Mouse (Mus musculus) intestine, embryonic 16.5 days (tissue): ENCODE results near the gene Hoxb4. TPM values are rescaled to one million over a fixed set of nuclear protein-coding genes. Genes with fewer than 3 reads are reported as not detected.
A peak's percentile ranks its signal among the peaks of the same experiment; 100 is the strongest.

ENCODE experiments used
- ATAC-seq: fragments of 200-750 bp; cut with Nextera tagmentation; 2 replicates; pipeline ENCODE4 v1.8.0; 2017; ENCODE audit warnings: moderate TSS enrichment, moderate library complexity
- H3K27ac ChIP-seq: fragments of 300-500 bp; sonication (generic); 2 replicates; pipeline ENCODE4 v1.5.1; 2014; ENCODE audit warnings: mild to moderate bottlenecking, low read length
- H3K27me3 ChIP-seq: fragments of 300-500 bp; sonication (generic); replicated peaks from 2 replicates; pipeline ENCODE4 v1.6.1; 2014; ENCODE audit warnings: low read length, control low read depth, mixed read lengths; ENCODE audit not compliant: control insufficient read depth, insufficient read depth
- H3K36me3 ChIP-seq: fragments of 300-500 bp; sonication (generic); 2 replicates; pipeline ENCODE4 v1.6.1; 2014; ENCODE audit warnings: low read length, control low read depth; ENCODE audit not compliant: control insufficient read depth, insufficient read depth
- H3K4me1 ChIP-seq: fragments of 300-500 bp; sonication (generic); 2 replicates; pipeline ENCODE4 v1.6.1; 2014; ENCODE audit warnings: low read length, control low read depth, mixed read lengths; ENCODE audit not compliant: control insufficient read depth, insufficient read depth
- H3K4me2 ChIP-seq: fragments of 300-500 bp; sonication (generic); 2 replicates; pipeline ENCODE4 v1.6.1; 2014; ENCODE audit warnings: low read depth, low read length, control low read depth
- H3K4me3 ChIP-seq: fragments of 300-500 bp; sonication (generic); 2 replicates; pipeline ENCODE4 v1.5.1; 2014; ENCODE audit warnings: mild to moderate bottlenecking, low read length
- H3K9ac ChIP-seq: fragments of 300-500 bp; sonication (generic); 2 replicates; pipeline ENCODE4 v1.6.1; 2014; ENCODE audit warnings: low read depth, low read length
- H3K9me3 ChIP-seq: fragments of 300-500 bp; sonication (generic); 2 replicates; pipeline ENCODE4 v1.6.1; 2016; ENCODE audit warnings: low read length, control low read depth; ENCODE audit not compliant: control insufficient read depth
- WGBS: fragments of 180-500 bp; shearing (Covaris S2); extraction: QIAGEN DNeasy Blood & Tissue Kit; methylation state at CpG from one replicate; pipeline ENCODE4 v1.1.7; 2014; 5-methylcytosine and 5-hydroxymethylcytosine counted together
- polyA plus RNA-seq: library from polyadenylated mRNA; unstranded; fragments of >200 nt; fragmentation: Nextera tagmentation; extraction: Ambion mirVana; gene quantifications from 2 replicates; pipeline ENCODE4 v1.2.1, GENCODE M21; 2015

Gene Hoxb4
- polyA plus RNA-seq = 1.8 and 2.0 TPM in 2 replicates

DNA sequence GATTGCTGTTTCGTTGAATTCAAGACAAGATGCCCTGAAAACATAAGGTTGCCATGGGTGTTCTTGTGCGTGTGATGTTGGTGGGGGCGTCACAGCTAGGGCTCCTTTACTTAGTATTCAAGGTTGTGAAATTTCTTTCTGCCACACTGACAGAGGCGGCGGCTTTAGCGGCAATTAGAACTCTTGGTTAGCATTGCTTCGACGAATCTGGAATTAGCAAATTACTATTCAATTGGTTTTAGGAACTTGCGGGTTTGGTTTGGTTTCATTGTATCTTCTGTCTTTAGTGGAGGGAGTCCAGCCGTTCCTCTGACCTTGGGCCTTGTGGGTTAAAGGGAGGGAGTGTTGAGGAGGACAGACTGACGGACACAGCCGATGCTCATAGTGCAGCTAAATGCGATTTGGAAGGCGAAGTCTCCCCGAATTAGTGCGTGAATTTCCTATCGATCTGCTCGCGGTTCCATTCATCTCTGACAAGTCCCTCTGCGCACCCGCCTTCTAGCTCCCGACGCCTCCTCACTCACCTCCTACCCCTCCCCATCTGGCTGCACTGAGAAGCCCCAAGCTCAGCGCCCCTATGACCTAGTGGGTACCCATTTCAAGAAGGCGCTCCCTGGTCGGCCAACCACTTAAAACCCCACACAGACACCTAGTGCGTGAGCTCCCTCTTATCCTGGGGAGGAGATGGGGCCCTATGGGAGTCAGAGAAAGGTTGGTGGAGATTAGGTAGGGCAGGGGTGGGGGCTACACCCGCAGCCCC, at the start of gene Hoxb4:
Gene Hoxb4, plus strand, starts transcription at position 660 of the 760 bp plus-strand sequence.
- Histone ChIP-seq H3K27me3 (no peaks in the 10 kb centered on the region), H3K27ac (peak within 1 kb of the TSS; percentile 97), H3K4me2 (peak within 1 kb of the TSS; percentile 79), H3K9me3 (no peaks in the 10 kb centered on the region), H3K4me3 (peak within 1 kb of the TSS; percentile 69), H3K36me3 (no peaks in the 10 kb centered on the region), H3K9ac (peak within 1 kb of the TSS; percentile 87), H3K4me1 (peaks cover 16% of the 10 kb centered on the region; the same call in 1 of the 2 replicates)
- 11% methylated on average over 28 of the region's 28 CpGs for WGBS
- peak; percentile 15 for ATAC-seq

DNA sequence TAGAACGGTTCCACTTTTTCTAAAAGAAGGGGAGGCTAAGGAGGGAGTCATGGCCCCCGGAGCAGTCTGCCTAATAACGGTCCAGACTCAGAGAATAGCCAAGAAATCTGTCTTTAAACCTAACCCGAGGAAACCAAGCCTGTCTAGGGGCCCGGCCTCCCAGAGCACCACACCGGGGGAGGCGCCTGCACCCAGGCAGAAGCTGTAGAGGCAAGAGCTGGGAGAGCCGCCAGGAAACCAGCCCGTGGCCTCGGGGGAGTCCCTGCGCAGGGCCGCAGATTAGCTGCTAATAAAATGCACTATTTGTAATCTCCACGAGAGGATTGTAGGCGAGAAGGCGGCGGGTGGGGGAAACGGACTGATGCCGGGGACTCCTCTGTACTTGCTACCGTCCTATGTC, 48.2 kb upstream of the Hoxb4 start:
- H3K27ac ChIP-seq = no peak overlapping the region
- H3K36me3 ChIP-seq = no peaks in the 10 kb centered on the region
- WGBS = 2% methylated on average over 19 of the region's 19 CpGs
- H3K27me3 ChIP-seq = peaks cover 89% of the 10 kb centered on the region
- H3K4me2 ChIP-seq = no peak overlapping the region
- no peaks in the 10 kb centered on the region for H3K9me3 ChIP-seq
- ATAC-seq = no peak
- H3K4me1 ChIP-seq = peaks cover 16% of the 10 kb centered on the region
- H3K4me3 ChIP-seq = peak overlapping the region; percentile 9; the same call in 1 of the 2 replicates
- H3K9ac ChIP-seq = no peak overlapping the region

DNA sequence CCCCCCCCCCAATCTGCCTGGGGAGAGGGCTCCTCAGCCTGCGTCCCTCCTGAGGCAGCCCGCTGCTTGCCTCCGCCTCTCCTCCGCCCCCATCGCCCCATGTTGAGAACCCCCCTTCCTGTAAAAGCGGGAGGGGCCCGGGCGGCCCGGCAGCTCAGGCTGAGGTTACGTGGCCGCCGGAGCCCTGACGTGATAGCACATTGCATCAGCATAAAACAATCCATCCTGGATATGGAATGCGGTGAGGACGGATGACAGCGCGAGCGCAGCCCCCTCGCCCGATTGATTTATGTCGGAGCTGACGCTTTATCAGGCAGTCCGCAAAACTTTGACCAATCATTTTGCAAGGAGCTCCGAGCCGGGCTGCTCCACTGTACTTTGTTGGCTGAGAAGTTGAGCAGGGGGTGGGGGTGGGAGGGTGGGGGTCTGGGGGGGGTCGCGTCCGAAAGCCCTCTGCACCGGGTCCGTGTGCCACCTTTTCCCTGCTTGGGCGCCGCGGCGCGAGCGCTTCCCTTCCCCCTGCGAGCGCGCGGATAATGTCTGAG, 47.0 kb upstream of the Hoxb4 start, which contains the start of gene Hoxb9:
Gene Hoxb9, plus strand, starts transcription at position 462 of the 545 bp plus-strand sequence.
- Histone ChIP-seq H3K27ac (peak within 1 kb of the TSS; percentile 57), H3K9ac (peak within 1 kb of the TSS; percentile 56), H3K27me3 (peaks cover 91% of the 10 kb centered on the region), H3K4me1 (peaks cover 16% of the 10 kb centered on the region), H3K4me3 (peak within 1 kb of the TSS; percentile 42), H3K4me2 (peak within 1 kb of the TSS; percentile 56), H3K36me3 (no peaks in the 10 kb centered on the region), H3K9me3 (no peaks in the 10 kb centered on the region)
- 2% methylated on average over 40 of the region's 40 CpGs for WGBS
- ATAC-seq = peak; percentile 33; the same call in 1 of the 2 replicates

DNA sequence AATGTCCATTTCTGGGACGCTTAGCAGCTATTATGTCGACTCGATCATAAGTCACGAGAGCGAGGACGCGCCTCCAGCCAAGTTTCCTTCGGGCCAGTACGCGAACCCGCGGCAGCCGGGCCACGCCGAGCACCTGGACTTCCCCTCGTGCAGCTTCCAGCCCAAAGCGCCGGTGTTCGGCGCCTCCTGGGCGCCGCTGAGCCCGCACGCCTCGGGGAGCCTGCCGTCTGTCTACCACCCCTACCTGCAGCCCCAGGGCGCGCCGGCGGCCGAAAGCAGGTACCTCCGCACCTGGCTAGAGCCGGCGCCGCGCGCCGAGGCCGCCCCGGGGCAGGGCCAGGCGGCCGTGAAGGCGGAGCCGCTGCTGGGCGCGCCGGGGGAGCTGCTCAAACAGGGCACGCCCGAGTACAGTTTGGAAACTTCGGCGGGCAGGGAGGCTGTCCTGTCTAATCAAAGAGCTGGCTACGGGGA, 46.5 kb upstream of the Hoxb4 start:
- under 1% methylated on average over 52 of the region's 52 CpGs for WGBS

DNA sequence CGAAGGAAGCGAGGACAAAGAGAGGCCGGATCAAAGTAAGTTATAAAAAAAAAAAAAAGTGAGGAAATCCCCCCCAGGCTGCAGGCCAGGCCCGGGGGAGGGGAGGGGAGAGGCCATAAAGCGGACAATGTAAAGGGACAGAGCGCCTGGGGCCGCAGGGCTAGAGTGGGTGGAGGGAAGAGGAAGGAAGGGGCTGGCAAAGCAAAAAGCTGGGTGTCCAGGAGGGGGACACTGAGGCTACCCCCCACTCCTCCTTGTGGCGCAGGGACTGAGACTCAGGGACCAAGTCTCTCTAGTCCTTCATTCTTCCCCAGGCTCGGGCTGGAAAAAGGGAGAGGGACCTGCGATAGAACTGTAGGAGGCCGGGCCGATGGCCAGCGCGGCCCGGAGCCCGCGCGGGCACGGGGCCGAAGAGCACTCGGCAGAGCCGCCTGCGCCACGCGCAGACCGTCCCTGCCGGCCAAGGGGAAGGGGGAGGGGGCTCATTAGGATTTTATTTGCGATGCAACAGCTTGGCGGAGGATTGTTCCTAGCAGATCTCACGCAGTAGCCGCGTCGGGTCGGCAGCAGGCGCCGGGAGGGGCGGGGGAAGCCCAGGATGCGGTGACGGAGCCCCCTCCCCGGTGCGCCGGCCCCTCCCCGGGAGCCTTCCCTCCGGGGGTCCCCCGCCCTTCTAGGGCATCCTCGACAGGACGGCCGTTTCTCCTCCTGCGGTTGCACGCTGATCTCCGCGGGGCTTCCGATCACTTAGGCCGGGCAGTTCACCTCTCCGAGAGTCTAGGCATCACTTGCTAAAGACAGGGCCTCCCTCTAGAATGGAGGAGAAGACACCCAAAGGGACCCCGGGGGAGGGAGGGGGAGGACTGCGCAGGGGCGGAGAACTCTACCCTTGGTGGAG, 45.8 kb upstream of the Hoxb4 start:
- Histone ChIP-seq H3K4me3 (peak overlapping the region; percentile 42), H3K9me3 (no peaks in the 10 kb centered on the region), H3K36me3 (no peaks in the 10 kb centered on the region), H3K27me3 (peaks cover 93% of the 10 kb centered on the region), H3K27ac (no peak overlapping the region; the same call in 1 of the 2 replicates), H3K4me1 (peaks cover 16% of the 10 kb centered on the region), H3K9ac (peak overlapping the region; percentile 38), H3K4me2 (peak overlapping the region; percentile 56)
- peak; percentile 48; the same call in 1 of the 2 replicates for ATAC-seq
- WGBS = 1% methylated on average over 56 of the region's 58 CpGs

More for the DNA sequence above, 46.5 kb upstream of the Hoxb4 start:
- peaks cover 93% of the 10 kb centered on the region for H3K27me3 ChIP-seq
- peak overlapping the region; percentile 56 for H3K9ac ChIP-seq
- peak overlapping the region; percentile 42 for H3K4me3 ChIP-seq
- H3K36me3 ChIP-seq = no peaks in the 10 kb centered on the region
- H3K9me3 ChIP-seq = no peaks in the 10 kb centered on the region
- H3K4me2 ChIP-seq = peak overlapping the region; percentile 56
- ATAC-seq = peak; percentile 64
- H3K4me1 ChIP-seq = peaks cover 16% of the 10 kb centered on the region
- H3K27ac ChIP-seq = peak overlapping the region; percentile 57

DNA sequence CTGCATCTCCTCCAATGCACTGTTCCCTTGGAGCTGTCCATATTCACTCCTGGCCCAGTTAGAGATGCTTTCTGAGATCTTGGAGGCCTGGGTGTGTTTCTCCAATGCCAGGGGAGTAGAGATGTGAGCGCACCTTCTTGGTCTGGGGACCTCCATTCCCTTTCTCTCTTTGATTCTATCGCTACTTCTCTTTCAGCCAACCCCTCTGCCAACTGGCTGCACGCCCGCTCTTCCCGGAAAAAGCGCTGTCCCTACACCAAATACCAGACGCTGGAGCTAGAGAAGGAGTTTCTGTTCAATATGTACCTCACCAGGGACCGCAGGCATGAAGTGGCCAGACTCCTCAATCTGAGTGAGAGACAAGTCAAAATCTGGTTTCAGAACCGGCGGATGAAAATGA, 43.6 kb upstream of the Hoxb4 start:
- no peak overlapping the region for H3K4me2 ChIP-seq
- peaks cover 87% of the 10 kb centered on the region for H3K27me3 ChIP-seq
- no peak overlapping the region for H3K9ac ChIP-seq
- H3K4me3 ChIP-seq = no peak overlapping the region
- H3K27ac ChIP-seq = no peak overlapping the region
- H3K9me3 ChIP-seq = no peaks in the 10 kb centered on the region
- no peak for ATAC-seq
- WGBS = 19% methylated on average over 10 of the region's 10 CpGs
- H3K36me3 ChIP-seq = no peaks in the 10 kb centered on the region
- H3K4me1 ChIP-seq = peaks cover 19% of the 10 kb centered on the region

- no peak overlapping the region for H3K4me2 ChIP-seq
- H3K36me3 ChIP-seq = no peaks in the 10 kb centered on the region
- no peak overlapping the region for H3K4me3 ChIP-seq
- H3K4me1 ChIP-seq = peaks cover 16% of the 10 kb centered on the region
- ATAC-seq = no peak
- no peak overlapping the region for H3K27ac ChIP-seq
- H3K9me3 ChIP-seq = no peaks in the 10 kb centered on the region
- 21% methylated on average over 4 of the region's 4 CpGs for WGBS
- no peak overlapping the region for H3K9ac ChIP-seq
- H3K27me3 ChIP-seq = peaks cover 84% of the 10 kb centered on the region
These were observed 42.2 kb upstream of the Hoxb4 start for GRCm38 (mm10) chr11:96275896-96276295.

GRCm38 (mm10) chr11:96277151-96278044, 40.7 kb upstream of the Hoxb4 start:
- no peaks in the 10 kb centered on the region for H3K9me3 ChIP-seq
- H3K4me2 ChIP-seq = peak overlapping the region; percentile 37
- H3K36me3 ChIP-seq = no peaks in the 10 kb centered on the region
- WGBS = 7% methylated on average over 35 of the region's 35 CpGs
- 0 out of 2 replicates have a peak overlapping the region, but pooled peaks have one; percentile 27 for H3K9ac ChIP-seq
- peaks cover 80% of the 10 kb centered on the region for H3K27me3 ChIP-seq
- no peak overlapping the region for H3K27ac ChIP-seq
- H3K4me3 ChIP-seq = peak overlapping the region; percentile 9; the same call in 1 of the 2 replicates
- H3K4me1 ChIP-seq = peaks cover 5% of the 10 kb centered on the region; the same call in 1 of the 2 replicates
- ATAC-seq = peak; percentile 30; the same call in 1 of the 2 replicates
